Mouse (Mus musculus): Measurements from ENCODE around the gene Hlcs.

- no peak for TF ChIP-seq CTCF (conservative IDR thresholded peaks at IDR 0.05; ENCODE audit: insufficient read depth, insufficient read length, low read depth, low read length)
- no peak for TF ChIP-seq POLR2A (IDR thresholded peaks at IDR 0.05; ENCODE audit: low read depth, low read length)
Observed at GRCm38 (mm10) chr16:94125172-94125981, 188.0 kb downstream of the Hlcs start.

Data from kidney, adult 2 months (tissue).